Mouse (Mus musculus): ENCODE data around the gene Plekhh1.

DNA sequence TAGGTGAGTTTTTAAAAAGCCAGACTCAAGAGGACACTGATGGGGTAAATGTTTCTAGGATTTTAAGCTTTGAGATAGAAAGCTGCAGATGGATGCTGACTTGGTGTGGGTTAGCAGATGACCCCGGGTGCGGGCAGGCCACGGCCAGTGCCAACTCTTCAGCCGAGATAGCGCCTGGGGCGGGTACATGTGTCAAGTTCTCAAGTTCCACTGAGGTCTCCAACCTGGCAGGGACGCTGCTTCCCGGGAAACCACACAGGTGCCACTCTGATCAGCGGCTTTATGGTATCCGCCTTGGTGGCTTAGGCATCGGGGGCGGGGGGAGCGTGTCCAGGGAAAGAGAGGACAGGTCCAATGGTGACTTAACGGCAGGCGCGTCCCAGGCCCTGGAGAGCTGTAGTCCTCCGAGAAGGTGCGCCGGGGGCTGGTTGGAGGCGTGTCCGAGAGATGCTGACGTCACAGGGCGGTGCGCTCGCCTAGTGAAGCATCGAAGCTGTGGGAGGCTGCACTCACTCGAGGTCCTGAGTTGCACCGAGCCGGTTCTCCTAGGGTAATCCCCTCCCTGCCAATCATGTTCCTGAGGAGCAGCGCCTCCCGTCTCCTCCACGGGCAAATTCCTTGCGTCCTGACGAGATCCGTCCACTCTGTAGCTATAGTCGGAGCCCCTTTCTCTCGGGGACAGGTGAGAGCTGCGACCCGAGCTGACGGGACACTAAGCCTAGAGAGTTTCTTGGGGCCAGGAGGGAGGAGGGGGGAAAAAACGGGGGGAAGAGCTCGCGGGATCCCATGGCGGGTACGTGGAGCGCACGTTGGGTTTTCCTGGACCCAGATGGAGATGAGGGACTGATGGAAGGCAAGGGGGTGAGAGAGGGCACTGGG lies 101.6 kb downstream of the Plekhh1 start, which contains the start of gene Arg2:
- no peak for TF ChIP-seq POLR2A (IDR thresholded peaks at IDR 0.05; ENCODE audit: control insufficient read depth, low read depth, low read length)
- TF ChIP-seq CTCF (IDR thresholded peaks at IDR 0.05; ENCODE audit: control insufficient read depth, insufficient read depth, insufficient replicate concordance, low read depth, low read length), result no peak
